Mouse (Mus musculus): ENCODE measurements at regions not wholly inside any gene's neighbourhood (a gene's known extent, or its start where the extent isn't known, plus 50 kb on each side); places are given as distances from the start of the nearest gene placed in this dataset.
A peak's percentile ranks its signal among the peaks of the same experiment; 100 is the strongest.

DNA sequence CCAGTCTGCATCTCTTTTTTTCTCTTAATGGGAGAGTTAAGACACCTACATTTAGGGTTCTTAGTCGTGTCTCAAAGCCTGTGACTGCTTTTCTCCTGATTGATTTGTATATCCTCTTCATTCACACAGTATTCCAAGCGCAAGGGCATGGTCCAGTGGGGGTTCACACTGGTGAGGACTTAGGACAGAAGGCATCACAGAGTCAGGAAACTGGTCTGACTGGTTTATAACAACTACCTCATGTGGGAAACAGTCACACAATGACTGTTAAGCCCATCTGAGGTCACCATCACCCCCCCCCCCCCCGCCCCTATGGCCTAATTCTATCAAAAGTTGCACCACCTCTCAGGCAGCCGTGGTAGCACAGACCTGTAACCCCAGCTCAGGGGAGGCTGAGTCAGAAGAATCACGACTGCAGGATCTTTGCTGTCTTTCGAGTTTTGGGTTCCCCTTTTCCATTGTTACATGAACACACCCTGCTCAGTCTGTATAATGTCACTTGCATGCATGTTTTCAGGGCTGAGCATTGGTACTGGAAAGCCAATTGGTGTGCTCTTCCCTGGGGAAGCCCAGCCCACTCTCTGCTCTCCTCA is 155.2 kb downstream of the Zfp706 start:
- Histone ChIP-seq H3K27me3 (no peaks in the 10 kb centered on the region), H3K9ac (no peak overlapping the region), H3K4me3 (no peak overlapping the region), H3K9me3 (replicated peaks) (no peaks in the 10 kb centered on the region), H3K36me3 (no peaks in the 10 kb centered on the region), H3K27ac (no peak overlapping the region), H3K4me1 (replicated peaks) (peaks cover 31% of the 10 kb centered on the region), H3K4me2 (no peak overlapping the region)
- ATAC-seq (replicated peaks; ENCODE audit: insufficient number of reproducible peaks, insufficient read depth, low FRiP score, low read depth): no peak
- 70% methylated on average over 5 of the region's 6 CpGs for WGBS

DNA sequence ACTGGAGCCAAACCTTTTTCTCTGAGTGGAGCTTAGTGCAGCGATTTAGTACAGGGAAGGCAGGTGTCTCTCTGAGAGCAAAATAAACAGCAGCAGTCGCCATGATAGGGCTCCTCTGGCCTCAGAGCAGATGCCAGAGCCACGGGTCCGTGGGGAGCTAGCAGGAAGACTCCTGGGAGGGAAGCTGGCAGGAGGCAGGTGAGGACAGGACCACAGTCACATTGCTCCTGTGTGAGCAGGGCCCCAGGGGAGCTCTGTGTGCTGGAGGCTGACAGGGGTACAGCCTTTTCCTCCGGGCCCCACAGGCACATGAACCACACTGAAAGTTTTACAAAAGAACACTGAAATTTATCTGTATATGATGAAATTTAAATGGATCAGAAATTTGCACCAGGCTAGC is 159.3 kb downstream of the Zfp706 start:
- no peaks in the 10 kb centered on the region for H3K9me3 ChIP-seq (replicated peaks)
- WGBS: 47% methylated on average over 5 of the region's 5 CpGs
- no peak overlapping the region for H3K9ac ChIP-seq
- ATAC-seq (replicated peaks; ENCODE audit: insufficient number of reproducible peaks, insufficient read depth, low FRiP score, low read depth): no peak
- H3K27ac ChIP-seq: peak overlapping the region; percentile 24; the same call in 1 of the 2 replicates
- peaks cover 33% of the 10 kb centered on the region for H3K4me1 ChIP-seq (replicated peaks)
- H3K4me3 ChIP-seq: no peak overlapping the region
- H3K4me2 ChIP-seq: no peak overlapping the region
- no peaks in the 10 kb centered on the region for H3K27me3 ChIP-seq
- no peaks in the 10 kb centered on the region for H3K36me3 ChIP-seq

DNA sequence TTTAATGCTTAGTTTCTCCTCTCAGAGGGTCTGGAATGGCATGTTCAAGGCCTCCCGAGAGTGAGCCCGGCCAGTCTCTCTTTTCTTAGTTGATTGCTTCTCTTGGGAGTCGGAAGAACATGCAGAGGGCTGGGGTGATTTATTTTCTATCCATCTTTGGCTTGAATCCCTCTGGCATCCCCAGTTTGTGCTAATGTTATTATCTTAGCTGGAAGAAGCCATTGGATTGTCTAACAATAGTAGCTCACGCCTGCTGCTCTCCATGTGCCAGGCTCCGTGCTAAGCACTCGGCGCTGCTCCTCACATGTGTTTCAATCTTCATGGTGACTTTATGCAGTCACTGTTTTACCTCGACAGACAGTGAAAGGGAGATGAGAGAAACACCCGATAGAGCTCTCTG is 160.8 kb downstream of the Zfp706 start:
- H3K36me3 ChIP-seq: no peaks in the 10 kb centered on the region
- H3K9ac ChIP-seq: no peak overlapping the region
- ATAC-seq (replicated peaks; ENCODE audit: insufficient number of reproducible peaks, insufficient read depth, low FRiP score, low read depth): no peak
- H3K4me1 ChIP-seq (replicated peaks): peaks cover 44% of the 10 kb centered on the region
- no peak overlapping the region for H3K4me2 ChIP-seq
- no peaks in the 10 kb centered on the region for H3K9me3 ChIP-seq (replicated peaks)
- H3K27ac ChIP-seq: peak overlapping the region; percentile 37; the same call in 1 of the 2 replicates
- H3K27me3 ChIP-seq: no peaks in the 10 kb centered on the region
- H3K4me3 ChIP-seq: no peak overlapping the region
- WGBS: 55% methylated on average over 9 of the region's 9 CpGs

All from heart, embryonic 15.5 days (tissue).